Mouse (Mus musculus) MEL (cell line): ENCODE results near the gene Fam129a.

Experiments used
- BHLHE40 ChIP-seq: IDR thresholded peaks from 2 replicates; pipeline ENCODE4 v1.6.1; 2012; ENCODE audit warnings: low read depth, mild to moderate bottlenecking, inconsistent platforms, low read length, improper control_type of control experiment, borderline replicate concordance
- POLR2A ChIP-seq, 2 experiments: IDR thresholded peaks; 2 replicates each; pipeline ENCODE4 v1.6.1; 2011 to 2012; ENCODE audit warnings: low read length in 2 of 2, mild to moderate bottlenecking in 2 of 2, control low read depth in 1 of 2, improper control_type of control experiment in 1 of 2, low read depth in 1 of 2, moderate library complexity in 1 of 2; ENCODE audit not compliant: control insufficient read depth in 1 of 2, insufficient read depth in 1 of 2, poor library complexity in 1 of 2
- TBP ChIP-seq: IDR thresholded peaks from 2 replicates; pipeline ENCODE4 v1.8.0; 2011; ENCODE audit warnings: low read depth, low read length, improper control_type of control experiment
- USF2 ChIP-seq, 2 experiments: IDR thresholded peaks; 2 replicates each; pipeline ENCODE4 v1.6.1; 2011 to 2012; ENCODE audit warnings: improper control_type of control experiment in 2 of 2, low read length in 2 of 2, borderline replicate concordance in 1 of 2, inconsistent platforms in 1 of 2, low read depth in 1 of 2, mild to moderate bottlenecking in 1 of 2; ENCODE audit not compliant: insufficient read depth in 1 of 2

- TF ChIP-seq BHLHE40: no peak
- no peak for TF ChIP-seq USF2 (IDR thresholded peaks at IDR 0.05; ENCODE audit: borderline replicate concordance in 1 of 2, insufficient read depth in 1 of 2, low read depth in 1 of 2, low read length in 2 of 2)
- TF ChIP-seq POLR2A (IDR thresholded peaks at IDR 0.05; ENCODE audit: control insufficient read depth in 1 of 2, insufficient read depth in 1 of 2, low read depth in 1 of 2, low read length in 2 of 2, poor library complexity in 1 of 2): no peak
- no peak for TF ChIP-seq TBP
Measured at GRCm38 (mm10) chr1:151718575-151718974, 147.6 kb downstream of the Fam129a start.
